Mouse (Mus musculus) CH12F3 (cell line): ENCODE data around the gene Rab5b.
"Not testable (repeated sequence)": the region's sequence is repeated elsewhere in the genome, so short reads cannot be mapped to it uniquely, and the experiment has no call there.

Experiments
- in situ Hi-C: fragments of 300-500 bp; cut with MboI; formaldehyde crosslinking; loops from 2 replicates; pipeline ENCODE4 v1.14.3; 2020; ENCODE audit warnings: low sequenced_read_pairs

Rab5b gene

GRCm38 (mm10) chr10:128695992-128696807 lies at the start of gene Rab5b:
TSS of gene Rab5b (minus strand) at chr10:128696264.
- in situ Hi-C loops, result no loop called here

- in situ Hi-C loops, result no loop called here
Observed at GRCm38 (mm10) chr10:128744680-128745601, 48.9 kb upstream of the Rab5b start, which contains the start of gene Dgka. TSS of gene Dgka (minus strand) at chr10:128744855.

- in situ Hi-C loops, result no loop called here
Observed at GRCm38 (mm10) chr10:128744211-128744610, 48.1 kb upstream of the Rab5b start.

GRCm38 (mm10) chr10:128743791-128744191 lies 47.7 kb upstream of the Rab5b start:
- in situ Hi-C loops, result no loop called here

GRCm38 (mm10) chr10:128743235-128743634 lies 47.2 kb upstream of the Rab5b start:
- in situ Hi-C loops, result no loop called here

GRCm38 (mm10) chr10:128742616-128743015 lies 46.6 kb upstream of the Rab5b start:
- in situ Hi-C loops, result no loop called here

- in situ Hi-C loops, result no loop called here
Observed at GRCm38 (mm10) chr10:128740296-128740695, 44.2 kb upstream of the Rab5b start.

GRCm38 (mm10) chr10:128737435-128737834 lies 41.4 kb upstream of the Rab5b start:
- in situ Hi-C loops, result no loop called here

- in situ Hi-C loops, result no loop called here
Observed at GRCm38 (mm10) chr10:128731992-128732391, 35.9 kb upstream of the Rab5b start.

GRCm38 (mm10) chr10:128731002-128731433 lies 35.0 kb upstream of the Rab5b start:
- in situ Hi-C loops, result no loop called here

GRCm38 (mm10) chr10:128728059-128728458 lies 32.0 kb upstream of the Rab5b start:
- in situ Hi-C loops, result no loop called here

GRCm38 (mm10) chr10:128725466-128725865 lies 29.4 kb upstream of the Rab5b start:
- in situ Hi-C loops, result not testable (repeated sequence)

GRCm38 (mm10) chr10:128715559-128716537 lies 19.8 kb upstream of the Rab5b start:
- in situ Hi-C loops, result no loop called here

GRCm38 (mm10) chr10:128711318-128711717 lies 15.3 kb upstream of the Rab5b start:
- in situ Hi-C loops, result not testable (repeated sequence)

- in situ Hi-C loops, result no loop called here
Observed at GRCm38 (mm10) chr10:128705317-128705693, 9.2 kb upstream of the Rab5b start.

- in situ Hi-C loops, result no loop called here
Observed at GRCm38 (mm10) chr10:128704491-128705316, 8.6 kb upstream of the Rab5b start, which contains the start of gene Cdk2. TSS of gene Cdk2 (minus strand) at chr10:128705031.

GRCm38 (mm10) chr10:128703895-128704294 lies 7.8 kb upstream of the Rab5b start, which contains the start of gene Pmel:
TSS of gene Pmel (plus strand) at chr10:128704195.
- in situ Hi-C loops, result no loop called here

- in situ Hi-C loops, result no loop called here
Observed at GRCm38 (mm10) chr10:128702328-128703007, 6.4 kb upstream of the Rab5b start.

- in situ Hi-C loops, result no loop called here
Observed at GRCm38 (mm10) chr10:128700712-128701111, 4.6 kb upstream of the Rab5b start.
